Mouse (Mus musculus) liver, embryonic 14.5 days (tissue): ENCODE measurements around the gene Mrpl22.

Source experiments
- CTCF ChIP-seq: IDR thresholded peaks from 2 replicates; pipeline ENCODE4 v1.5.1; 2016; ENCODE audit warnings: antibody characterized with exemption, low read depth, control low read depth
- EP300 ChIP-seq: IDR thresholded peaks from 2 replicates; pipeline ENCODE4 v1.6.1; 2016; ENCODE audit warnings: antibody characterized with exemption, low read depth

GRCm38 (mm10) chr11:58189675-58190074, 18.2 kb downstream of the Mrpl22 start:
- TF ChIP-seq CTCF: no peak
- no peak for TF ChIP-seq EP300
